Mouse (Mus musculus): ENCODE results near the gene Cenpe. TPM values are rescaled to one million over a fixed set of nuclear protein-coding genes. Genes with fewer than 3 reads are reported as not detected.

Gene Cenpe
- total and polyA plus RNA-seq, 3 experiments, result 19.5 to 119 (median 26.4) TPM

GRCm38 (mm10) chr3:135251825-135252224, 39.5 kb downstream of the Cenpe start:
- Histone ChIP-seq H3K9me3 (replicated peaks; ENCODE audit: insufficient read depth, low read length) (no peaks in the 10 kb centered on the region), H3K79me2 (ENCODE audit: control insufficient read depth, insufficient read depth, low read length, poor library complexity) (no peaks in the 10 kb centered on the region), H3K9ac (ENCODE audit: control insufficient read depth, low read depth, low read length, poor library complexity, severe bottlenecking) (no peak overlapping the region), H3K36me3 (ENCODE audit: control insufficient read depth in 1 of 2, insufficient read depth in 2 of 2, low read length in 2 of 2) (peaks cover 0 to 41% of the 10 kb centered on the region in 2 experiments; a peak in 2 of 4 replicates), H3K4me1 (ENCODE audit: control insufficient read depth in 1 of 2, insufficient read depth in 2 of 2, low read length in 2 of 2) (no peaks in the 10 kb centered on the region), H3K4me3 (ENCODE audit: control insufficient read depth in 1 of 2, insufficient read depth in 1 of 2, low read depth in 2 of 2, low read length in 2 of 2) (no peak overlapping the region), H3K27ac (ENCODE audit: control insufficient read depth, low read depth, low read length) (no peak overlapping the region), H3K27me3 (ENCODE audit: control insufficient read depth in 1 of 2, insufficient read depth in 2 of 2, low read length in 2 of 2) (no peaks in the 10 kb centered on the region)
- no peak for DNase-seq (ENCODE audit: low read depth, low spot score)
- TF ChIP-seq TCF12 (IDR thresholded peaks at IDR 0.05; ENCODE audit: low read depth, low read length), result no peak

GRCm38 (mm10) chr3:135254784-135255183, 42.4 kb downstream of the Cenpe start:
- Histone ChIP-seq H3K4me1 (ENCODE audit: control insufficient read depth in 1 of 2, insufficient read depth in 2 of 2, low read length in 2 of 2) (no peaks in the 10 kb centered on the region), H3K9me3 (replicated peaks; ENCODE audit: insufficient read depth, low read length) (no peaks in the 10 kb centered on the region), H3K36me3 (ENCODE audit: control insufficient read depth in 1 of 2, insufficient read depth in 2 of 2, low read length in 2 of 2) (peaks cover 0 to 32% of the 10 kb centered on the region in 2 experiments; a peak in 2 of 4 replicates), H3K4me3 (ENCODE audit: control insufficient read depth in 1 of 2, insufficient read depth in 1 of 2, low read depth in 2 of 2, low read length in 2 of 2) (no peak overlapping the region), H3K79me2 (ENCODE audit: control insufficient read depth, insufficient read depth, low read length, poor library complexity) (no peaks in the 10 kb centered on the region), H3K27me3 (ENCODE audit: control insufficient read depth in 1 of 2, insufficient read depth in 2 of 2, low read length in 2 of 2) (no peaks in the 10 kb centered on the region), H3K9ac (ENCODE audit: control insufficient read depth, low read depth, low read length, poor library complexity, severe bottlenecking) (no peak overlapping the region), H3K27ac (ENCODE audit: control insufficient read depth, low read depth, low read length) (no peak overlapping the region)
- DNase-seq (ENCODE audit: low read depth, low spot score), result no peak
- TF ChIP-seq JUND (IDR thresholded peaks at IDR 0.05; ENCODE audit: low read depth, low read length), result no peak
- no peak for TF ChIP-seq MAFK (IDR thresholded peaks at IDR 0.05; ENCODE audit: borderline replicate concordance, low read depth, low read length)
- TF ChIP-seq ZC3H11A (IDR thresholded peaks at IDR 0.05; ENCODE audit: low read depth, low read length), result no peak
- no peak for TF ChIP-seq MEF2A (IDR thresholded peaks at IDR 0.05; ENCODE audit: extremely low read depth, insufficient replicate concordance, low read depth, low read length, poor library complexity, severe bottlenecking)
- no peak for TF ChIP-seq ELF1 (IDR thresholded peaks at IDR 0.05; ENCODE audit: low read depth, low read length)
- no peak for TF ChIP-seq RAD21 (IDR thresholded peaks at IDR 0.05; ENCODE audit: low read depth, low read length)
- TF ChIP-seq ETS1 (IDR thresholded peaks at IDR 0.05; ENCODE audit: low read depth, low read length), result no peak
- TF ChIP-seq EP300 (IDR thresholded peaks at IDR 0.05; ENCODE audit: low read depth in 1 of 2, low read length in 2 of 2), result no peak
- no peak for TF ChIP-seq UBTF (IDR thresholded peaks at IDR 0.05; ENCODE audit: borderline replicate concordance, insufficient read depth, low read depth, low read length)
- no peak for TF ChIP-seq TCF12 (IDR thresholded peaks at IDR 0.05; ENCODE audit: low read depth, low read length)
- no peak for TF ChIP-seq TAL1 (IDR thresholded peaks at IDR 0.05; ENCODE audit: low read length)
- no peak for TF ChIP-seq USF1 (IDR thresholded peaks at IDR 0.05; ENCODE audit: low read depth, low read length)
- TF ChIP-seq CTCF (IDR thresholded peaks at IDR 0.05 in 2 of 3, conservative IDR thresholded peaks at IDR 0.05 in 1 of 3; ENCODE audit: control insufficient read depth in 1 of 3, insufficient read depth in 1 of 3, low read depth in 2 of 3, low read length in 3 of 3, poor library complexity in 1 of 3, severe bottlenecking in 1 of 3), result no peak
- no peak for TF ChIP-seq MAZ (IDR thresholded peaks at IDR 0.05; ENCODE audit: low read depth, low read length)
- TF ChIP-seq MAX (IDR thresholded peaks at IDR 0.05; ENCODE audit: low read length), result no peak
- TF ChIP-seq ZNF384 (IDR thresholded peaks at IDR 0.05; ENCODE audit: low read depth, low read length), result no peak
- TF ChIP-seq GABPA (IDR thresholded peaks at IDR 0.05; ENCODE audit: low read depth, low read length), result no peak
